Mouse (Mus musculus): ENCODE measurements around the gene Rpl23a. TPM values are rescaled to one million over a fixed set of nuclear protein-coding genes. Genes with fewer than 3 reads are reported as not detected.
A peak's percentile ranks its signal among the peaks of the same experiment; 100 is the strongest.

Rpl23a gene
- total RNA-seq (2014; fragmentation: Nextera tagmentation) = 5,168 and 5,735 TPM in 2 replicates
- total RNA-seq (2017) = 4,325 and 4,755 TPM in 2 replicates

GRCm38 (mm10) chr11:78182961-78183844, at the start of gene Rpl23a:
Gene Rpl23a, minus strand, starts transcription at chr11:78183584.
- peak; percentile 75 for ATAC-seq (replicated peaks; ENCODE audit: low FRiP score, low TSS enrichment, poor library complexity, severe bottlenecking)

- ATAC-seq (replicated peaks; ENCODE audit: low FRiP score, low TSS enrichment, poor library complexity, severe bottlenecking) = peak; percentile 60; the same call in 1 of the 2 replicates
These were observed 48.1 kb upstream of the Rpl23a start for GRCm38 (mm10) chr11:78231518-78231917.

- ATAC-seq (replicated peaks; ENCODE audit: low FRiP score, low TSS enrichment, poor library complexity, severe bottlenecking) = no peak
These were observed 40.2 kb upstream of the Rpl23a start for GRCm38 (mm10) chr11:78223586-78223985.

GRCm38 (mm10) chr11:78215709-78216317, 32.4 kb upstream of the Rpl23a start:
- ATAC-seq (replicated peaks; ENCODE audit: low FRiP score, low TSS enrichment, poor library complexity, severe bottlenecking) = no peak

GRCm38 (mm10) chr11:78213086-78213817, 29.9 kb upstream of the Rpl23a start:
- ATAC-seq (replicated peaks; ENCODE audit: low FRiP score, low TSS enrichment, poor library complexity, severe bottlenecking) = no peak

- no peak for ATAC-seq (replicated peaks; ENCODE audit: low FRiP score, low TSS enrichment, poor library complexity, severe bottlenecking)
These were observed 28.1 kb upstream of the Rpl23a start for GRCm38 (mm10) chr11:78211513-78211912.

GRCm38 (mm10) chr11:78210615-78211014, 27.2 kb upstream of the Rpl23a start:
- peak; percentile 18 for ATAC-seq (replicated peaks; ENCODE audit: low FRiP score, low TSS enrichment, poor library complexity, severe bottlenecking)

GRCm38 (mm10) chr11:78209886-78210285, 26.5 kb upstream of the Rpl23a start:
- ATAC-seq (replicated peaks; ENCODE audit: low FRiP score, low TSS enrichment, poor library complexity, severe bottlenecking) = no peak

GRCm38 (mm10) chr11:78207190-78207589, 23.8 kb upstream of the Rpl23a start:
- ATAC-seq (replicated peaks; ENCODE audit: low FRiP score, low TSS enrichment, poor library complexity, severe bottlenecking) = no peak

- ATAC-seq (replicated peaks; ENCODE audit: low FRiP score, low TSS enrichment, poor library complexity, severe bottlenecking) = no peak
These were observed 22.2 kb upstream of the Rpl23a start for GRCm38 (mm10) chr11:78205361-78206206.

GRCm38 (mm10) chr11:78204287-78204686, 20.9 kb upstream of the Rpl23a start:
- ATAC-seq (replicated peaks; ENCODE audit: low FRiP score, low TSS enrichment, poor library complexity, severe bottlenecking) = no peak

GRCm38 (mm10) chr11:78202372-78202771, 19.0 kb upstream of the Rpl23a start:
- no peak for ATAC-seq (replicated peaks; ENCODE audit: low FRiP score, low TSS enrichment, poor library complexity, severe bottlenecking)

GRCm38 (mm10) chr11:78195101-78195863, 11.9 kb upstream of the Rpl23a start:
- no peak for ATAC-seq (replicated peaks; ENCODE audit: low FRiP score, low TSS enrichment, poor library complexity, severe bottlenecking)

GRCm38 (mm10) chr11:78194411-78195100, 11.2 kb upstream of the Rpl23a start:
- ATAC-seq (replicated peaks; ENCODE audit: low FRiP score, low TSS enrichment, poor library complexity, severe bottlenecking) = peak; percentile 93

- ATAC-seq (replicated peaks; ENCODE audit: low FRiP score, low TSS enrichment, poor library complexity, severe bottlenecking) = no peak
These were observed 9.7 kb upstream of the Rpl23a start, which contains the start of gene Proca1 for GRCm38 (mm10) chr11:78193113-78193512. Gene Proca1, plus strand, starts transcription at chr11:78193392.

- no peak for ATAC-seq (replicated peaks; ENCODE audit: low FRiP score, low TSS enrichment, poor library complexity, severe bottlenecking)
These were observed 6.7 kb upstream of the Rpl23a start for GRCm38 (mm10) chr11:78190041-78190440.

- ATAC-seq (replicated peaks; ENCODE audit: low FRiP score, low TSS enrichment, poor library complexity, severe bottlenecking) = peak; percentile 41; the same call in 1 of the 2 replicates
These were observed 6.1 kb upstream of the Rpl23a start for GRCm38 (mm10) chr11:78189234-78190040.
